Mouse (Mus musculus): ENCODE results near the gene Tmem178b. TPM values are rescaled to one million over a fixed set of nuclear protein-coding genes. Genes with fewer than 3 reads are reported as not detected.
A peak's percentile ranks its signal among the peaks of the same experiment; 100 is the strongest.

The Tmem178b gene
- polyA plus RNA-seq (2014; fragmentation: Nextera tagmentation; extraction: Ambion mirVana): 40.8 and 43.8 TPM in 2 replicates

DNA sequence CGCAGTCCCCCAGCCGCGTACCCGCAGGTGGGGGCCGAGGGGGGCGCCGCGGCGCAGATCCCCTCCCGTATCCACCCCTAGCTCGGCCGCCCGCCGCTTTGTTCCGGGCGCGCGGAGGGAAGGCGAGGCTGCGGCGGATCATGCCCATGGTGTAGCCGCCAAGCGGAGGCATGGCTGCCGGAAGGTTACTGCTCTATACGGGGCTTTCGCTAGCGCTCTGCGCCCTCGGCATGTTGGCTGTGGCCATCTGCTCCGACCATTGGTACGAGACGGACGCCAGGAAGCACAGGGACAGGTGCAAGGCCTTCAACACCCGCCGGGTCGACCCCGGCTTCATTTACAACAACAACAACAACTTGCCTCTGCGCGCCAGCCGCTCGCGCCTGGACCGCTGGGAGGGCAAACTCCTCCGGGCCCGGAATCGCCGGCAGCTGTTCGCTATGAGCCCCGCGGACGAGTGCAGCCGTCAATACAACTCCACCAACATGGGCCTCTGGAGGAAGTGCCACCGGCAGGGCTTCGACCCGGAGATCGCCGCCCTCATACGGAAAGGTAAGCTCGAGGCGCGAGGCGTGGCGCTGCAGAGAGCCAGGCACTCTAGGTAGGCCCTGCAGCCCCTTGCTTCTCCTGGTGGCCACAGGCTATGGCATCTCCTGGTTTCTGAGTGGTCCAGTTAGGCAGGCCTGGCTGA, at the start of gene Tmem178b:
Gene Tmem178b, plus strand, starts transcription at position 371 of the 691 bp plus-strand sequence.
- Histone ChIP-seq H3K4me1 (replicated peaks; ENCODE audit: control insufficient read depth, insufficient read depth, low read length) (peaks cover 31% of the 10 kb centered on the region), H3K27me3 (ENCODE audit: control insufficient read depth, insufficient read depth, low read length) (no peaks in the 10 kb centered on the region), H3K9ac (peak within 1 kb of the TSS; percentile 90), H3K4me3 (replicated peaks; ENCODE audit: low read length) (peak within 1 kb of the TSS; percentile 79), H3K4me2 (replicated peaks) (peak within 1 kb of the TSS; percentile 89), H3K36me3 (replicated peaks; ENCODE audit: control insufficient read depth, insufficient read depth) (no peaks in the 10 kb centered on the region), H3K27ac (peak within 1 kb of the TSS; percentile 94), H3K9me3 (ENCODE audit: control insufficient read depth, low read length) (no peaks in the 10 kb centered on the region)
- under 1% methylated on average over 63 of the region's 63 CpGs for WGBS
- ATAC-seq (ENCODE audit: low FRiP score): peak; percentile 19
- peak; percentile 46 for DNase-seq (ENCODE audit: low spot score)

DNA sequence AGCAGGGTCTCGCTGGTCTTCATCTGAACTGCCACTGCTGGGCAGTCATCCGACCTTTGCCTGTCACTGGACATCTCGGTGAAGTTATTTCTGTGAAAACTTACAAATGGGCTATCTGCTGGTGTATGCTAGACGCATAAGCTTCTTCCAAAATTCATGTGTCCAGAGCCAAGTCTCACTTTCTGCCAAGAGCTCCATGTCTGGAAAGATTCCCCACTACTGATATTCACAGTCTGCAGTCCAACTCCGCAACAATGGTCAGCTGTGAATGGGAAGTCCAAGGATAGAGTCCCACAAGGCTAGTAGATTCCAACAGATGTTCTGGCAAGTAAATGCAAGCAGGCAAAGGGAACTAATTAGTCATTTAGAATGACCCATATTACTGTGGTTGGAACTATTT, 44.3 kb upstream of the Tmem178b start:
- no peak overlapping the region for H3K27ac ChIP-seq
- H3K36me3 ChIP-seq (replicated peaks; ENCODE audit: control insufficient read depth, insufficient read depth): no peaks in the 10 kb centered on the region
- ATAC-seq (ENCODE audit: low FRiP score) (no peak), DNase-seq (ENCODE audit: low spot score) (no peak)
- H3K4me3 ChIP-seq (replicated peaks; ENCODE audit: low read length): no peak overlapping the region
- H3K27me3 ChIP-seq (ENCODE audit: control insufficient read depth, insufficient read depth, low read length): no peaks in the 10 kb centered on the region
- H3K4me2 ChIP-seq (replicated peaks): no peak overlapping the region
- H3K9me3 ChIP-seq (ENCODE audit: control insufficient read depth, low read length): no peaks in the 10 kb centered on the region
- no peak overlapping the region for H3K9ac ChIP-seq
- no peaks in the 10 kb centered on the region for H3K4me1 ChIP-seq (replicated peaks; ENCODE audit: control insufficient read depth, insufficient read depth, low read length)
- 93% methylated on average over 5 of the region's 5 CpGs for WGBS

DNA sequence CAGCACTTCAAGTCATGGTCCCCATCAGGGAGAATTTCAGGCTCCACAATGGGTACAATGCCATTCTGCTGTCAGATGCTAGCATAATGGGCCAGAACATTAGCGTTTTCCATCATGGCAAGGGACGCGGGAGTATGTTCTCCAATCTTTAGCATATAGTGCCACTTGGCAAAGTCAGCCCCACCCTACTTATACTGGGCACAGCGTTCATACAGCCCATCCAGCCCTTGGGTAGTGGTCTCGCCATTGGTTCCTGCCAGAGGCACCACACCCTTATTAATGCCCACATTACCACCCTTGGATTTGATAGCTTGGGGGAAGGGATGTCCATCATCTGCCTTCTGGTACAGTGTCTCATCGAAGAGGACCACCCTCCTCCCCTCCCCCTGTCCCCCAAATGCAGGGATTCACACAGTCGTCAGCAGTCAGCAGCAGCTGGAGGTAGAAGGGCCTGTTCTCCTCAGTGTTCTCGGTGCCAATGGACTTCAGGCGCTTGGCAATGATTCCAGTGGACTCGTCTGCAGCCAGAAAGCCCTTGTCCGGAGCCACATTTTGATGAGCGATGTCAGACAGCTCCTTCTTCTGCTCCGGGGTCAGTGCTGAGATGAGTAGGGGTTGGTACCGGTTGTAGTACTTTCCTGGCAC, 29.3 kb upstream of the Tmem178b start:
- ATAC-seq (ENCODE audit: low FRiP score) (no peak), DNase-seq (ENCODE audit: low spot score) (no peak)
- 84% methylated on average over 14 of the region's 14 CpGs for WGBS
- Histone ChIP-seq H3K4me1 (replicated peaks; ENCODE audit: control insufficient read depth, insufficient read depth, low read length) (no peaks in the 10 kb centered on the region), H3K4me2 (replicated peaks) (no peak overlapping the region), H3K4me3 (replicated peaks; ENCODE audit: low read length) (no peak overlapping the region), H3K27ac (no peak overlapping the region), H3K27me3 (ENCODE audit: control insufficient read depth, insufficient read depth, low read length) (no peaks in the 10 kb centered on the region), H3K9ac (no peak overlapping the region), H3K9me3 (ENCODE audit: control insufficient read depth, low read length) (0 out of 2 replicates have a peak, but pooled peaks cover 5% of the 10 kb centered on the region), H3K36me3 (replicated peaks; ENCODE audit: control insufficient read depth, insufficient read depth) (no peaks in the 10 kb centered on the region)

DNA sequence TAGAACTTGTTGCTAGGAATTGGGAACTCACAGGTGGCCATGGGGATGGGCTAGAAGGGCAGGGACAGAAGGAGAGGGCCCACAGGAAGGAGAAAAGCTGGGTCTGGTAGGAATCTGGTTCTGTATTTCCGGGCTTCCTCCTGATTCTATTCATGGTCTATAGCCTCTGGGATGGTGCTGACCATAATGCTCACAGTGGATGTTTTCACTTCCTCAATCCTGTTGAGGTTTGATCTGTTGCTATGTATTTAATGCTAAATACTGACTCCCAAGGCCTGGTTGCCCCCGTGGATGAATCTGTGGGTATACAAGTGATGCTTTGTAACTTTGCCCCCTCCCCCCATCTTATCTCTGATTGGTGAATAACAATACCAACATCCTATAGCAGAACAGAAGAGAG, 25.5 kb upstream of the Tmem178b start:
- Histone ChIP-seq H3K4me1 (replicated peaks; ENCODE audit: control insufficient read depth, insufficient read depth, low read length) (no peaks in the 10 kb centered on the region), H3K4me3 (replicated peaks; ENCODE audit: low read length) (no peak overlapping the region), H3K9ac (no peak overlapping the region), H3K27me3 (ENCODE audit: control insufficient read depth, insufficient read depth, low read length) (no peaks in the 10 kb centered on the region), H3K4me2 (replicated peaks) (no peak overlapping the region), H3K9me3 (ENCODE audit: control insufficient read depth, low read length) (0 out of 2 replicates have a peak, but pooled peaks cover 5% of the 10 kb centered on the region), H3K36me3 (replicated peaks; ENCODE audit: control insufficient read depth, insufficient read depth) (no peaks in the 10 kb centered on the region), H3K27ac (no peak overlapping the region)
- ATAC-seq (ENCODE audit: low FRiP score) (no peak), DNase-seq (ENCODE audit: low spot score) (no peak)
- WGBS: 85% methylated on average over 2 of the region's 2 CpGs

DNA sequence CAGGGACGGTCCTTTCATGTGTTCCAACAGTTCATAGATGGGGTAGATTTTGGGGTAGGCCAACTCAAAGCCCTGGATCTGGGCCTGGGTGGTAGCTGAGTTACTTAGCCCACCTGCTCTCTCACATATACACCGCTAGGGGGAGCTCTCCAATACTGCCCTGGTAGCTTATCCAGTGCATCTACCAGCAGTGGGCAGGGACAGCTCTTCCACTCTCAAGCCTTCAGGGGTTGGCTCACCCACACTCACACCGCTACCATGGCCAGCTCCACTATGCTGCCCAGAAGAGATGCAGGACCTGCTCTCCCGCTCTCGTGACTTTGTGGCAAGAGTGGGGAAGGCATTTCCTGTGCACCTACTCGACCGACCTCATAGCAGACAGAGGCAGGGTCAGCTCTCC, 24.3 kb upstream of the Tmem178b start:
- DNase-seq (ENCODE audit: low spot score) (no peak), ATAC-seq (ENCODE audit: low FRiP score) (no peak)
- Histone ChIP-seq H3K36me3 (replicated peaks; ENCODE audit: control insufficient read depth, insufficient read depth) (no peaks in the 10 kb centered on the region), H3K4me2 (replicated peaks) (no peak overlapping the region), H3K9me3 (ENCODE audit: control insufficient read depth, low read length) (no peaks in the 10 kb centered on the region), H3K27ac (no peak overlapping the region), H3K4me3 (replicated peaks; ENCODE audit: low read length) (no peak overlapping the region), H3K9ac (no peak overlapping the region), H3K4me1 (replicated peaks; ENCODE audit: control insufficient read depth, insufficient read depth, low read length) (no peaks in the 10 kb centered on the region), H3K27me3 (ENCODE audit: control insufficient read depth, insufficient read depth, low read length) (no peaks in the 10 kb centered on the region)
- whole genome bisulfite sequencing: 52% methylated on average over 7 of the region's 7 CpGs

DNA sequence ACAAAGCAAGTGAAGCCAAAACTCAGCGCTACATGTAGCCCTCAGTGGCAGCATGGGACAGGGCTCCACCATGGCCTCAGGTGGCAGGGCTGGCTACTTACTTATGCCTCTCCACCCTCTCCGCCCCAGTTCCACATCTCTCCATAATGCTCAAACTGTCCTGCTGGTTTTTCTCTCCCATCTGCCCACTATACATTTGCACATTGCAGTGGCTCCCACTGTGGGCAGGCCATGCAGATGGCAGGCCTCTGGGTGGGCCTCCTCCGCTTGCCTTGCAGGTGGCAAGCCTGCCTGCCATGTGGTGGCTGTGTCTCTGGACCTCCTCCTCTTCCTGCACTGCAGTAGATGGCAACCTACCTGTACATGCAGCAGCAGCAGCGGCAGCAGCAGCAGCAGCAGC, 23.4 kb upstream of the Tmem178b start:
- Histone ChIP-seq H3K4me1 (replicated peaks; ENCODE audit: control insufficient read depth, insufficient read depth, low read length) (no peaks in the 10 kb centered on the region), H3K4me2 (replicated peaks) (no peak overlapping the region), H3K27me3 (ENCODE audit: control insufficient read depth, insufficient read depth, low read length) (no peaks in the 10 kb centered on the region), H3K36me3 (replicated peaks; ENCODE audit: control insufficient read depth, insufficient read depth) (no peaks in the 10 kb centered on the region), H3K27ac (no peak overlapping the region), H3K4me3 (replicated peaks; ENCODE audit: low read length) (no peak overlapping the region), H3K9ac (no peak overlapping the region), H3K9me3 (ENCODE audit: control insufficient read depth, low read length) (no peaks in the 10 kb centered on the region)
- WGBS: 94% methylated on average over 4 of the region's 4 CpGs
- ATAC-seq (ENCODE audit: low FRiP score): no peak
- DNase-seq (ENCODE audit: low spot score): no peak

DNA sequence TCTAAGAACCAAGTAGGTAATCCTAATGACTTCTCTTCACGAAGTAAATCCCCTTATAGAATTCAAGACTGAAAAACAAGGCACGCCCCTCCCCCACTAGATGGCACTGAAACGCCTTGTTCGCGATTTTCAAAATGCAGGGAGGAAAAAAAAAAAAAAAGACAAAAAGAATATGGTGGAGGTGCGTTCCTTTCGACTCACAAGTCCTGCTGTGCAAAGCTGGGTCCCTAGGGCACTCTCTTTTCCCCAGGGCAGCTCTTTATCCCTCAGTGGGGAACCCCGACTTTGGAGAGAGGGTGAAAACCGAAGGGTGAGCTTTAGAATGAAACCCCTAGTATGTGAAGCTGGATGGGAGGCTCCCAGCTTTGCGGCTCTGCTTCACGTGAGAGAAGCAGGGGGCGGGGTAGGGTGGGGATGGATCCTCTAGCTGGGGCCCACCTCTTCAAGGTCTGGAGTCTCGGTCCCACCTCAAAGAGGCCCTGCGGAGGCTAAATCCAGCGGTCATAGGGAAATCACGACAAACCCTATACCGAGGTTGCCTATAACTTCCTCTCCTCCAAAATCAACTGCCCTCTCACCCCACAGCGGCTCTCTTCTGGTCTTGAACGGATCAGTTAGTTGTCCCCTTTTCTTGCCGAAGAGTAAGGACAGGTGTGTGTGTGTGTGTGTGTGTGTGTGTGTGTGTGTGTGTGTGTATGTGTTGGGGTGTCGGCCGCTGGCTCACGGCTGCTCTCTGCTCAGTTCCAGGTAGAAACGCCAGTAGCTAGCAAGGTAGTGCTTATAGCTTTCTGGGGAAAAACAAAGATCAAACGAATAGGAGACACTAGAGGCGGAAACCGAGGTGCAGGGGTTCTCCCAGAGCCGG, 2.6 kb upstream of the Tmem178b start:
- ATAC-seq (ENCODE audit: low FRiP score): peak; percentile 29
- Histone ChIP-seq H3K4me1 (replicated peaks; ENCODE audit: control insufficient read depth, insufficient read depth, low read length) (peaks cover 16% of the 10 kb centered on the region; the same call in 1 of the 2 replicates), H3K9me3 (ENCODE audit: control insufficient read depth, low read length) (no peaks in the 10 kb centered on the region), H3K9ac (peak overlapping the region; percentile 90), H3K4me3 (replicated peaks; ENCODE audit: low read length) (peak overlapping the region; percentile 79), H3K27ac (peak overlapping the region; percentile 94), H3K36me3 (replicated peaks; ENCODE audit: control insufficient read depth, insufficient read depth) (no peaks in the 10 kb centered on the region), H3K4me2 (replicated peaks) (peak overlapping the region; percentile 89), H3K27me3 (ENCODE audit: control insufficient read depth, insufficient read depth, low read length) (no peaks in the 10 kb centered on the region)
- DNase-seq (ENCODE audit: low spot score): peak; percentile 94
- under 1% methylated on average over 28 of the region's 28 CpGs for WGBS

DNA sequence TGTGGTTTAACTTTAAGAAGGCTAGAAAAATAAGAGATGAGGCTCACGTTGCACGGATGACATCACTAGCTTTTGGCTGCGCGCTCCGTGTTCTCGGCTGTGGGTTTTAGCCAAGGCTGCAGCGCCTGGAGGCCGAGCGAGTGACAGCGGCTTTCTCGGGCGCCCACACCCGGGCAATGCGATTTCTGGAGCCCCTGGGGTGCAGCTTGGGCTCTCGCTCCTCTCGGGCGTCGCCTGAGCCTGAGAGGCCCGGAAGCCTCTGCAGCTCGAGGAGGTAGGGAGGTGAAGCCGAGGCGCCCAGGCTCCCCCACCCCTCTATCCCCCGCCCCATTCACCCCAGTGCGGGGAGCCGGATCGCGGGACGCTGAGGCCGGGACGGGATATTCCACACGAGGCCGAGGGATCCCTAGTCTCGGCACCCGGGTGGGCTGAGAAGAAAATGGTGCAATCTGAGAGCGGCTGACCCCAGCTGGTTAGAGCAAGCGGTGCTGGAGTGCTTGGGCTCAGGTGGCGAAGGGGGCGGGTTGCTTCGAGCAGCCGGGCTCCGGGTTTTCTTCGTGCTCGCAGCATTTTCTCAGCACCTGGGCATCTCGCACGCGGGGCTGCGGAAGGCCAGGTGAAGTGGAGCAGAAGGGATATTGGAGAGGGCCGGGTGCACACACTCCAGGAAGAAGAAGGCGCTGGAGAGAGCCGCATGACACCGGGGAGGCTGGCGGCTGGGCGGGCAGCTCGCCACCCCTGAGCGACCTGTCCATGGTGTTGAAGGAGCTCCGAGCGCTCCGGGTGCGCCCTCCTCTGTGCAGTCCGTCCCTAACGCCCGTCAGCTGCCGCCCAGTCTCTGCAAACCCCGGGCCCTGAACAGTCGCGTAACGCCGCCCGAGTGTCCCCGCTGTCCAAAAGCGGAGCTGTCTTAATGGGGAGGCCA, 1.4 kb upstream of the Tmem178b start:
- Histone ChIP-seq H3K4me3 (replicated peaks; ENCODE audit: low read length) (peak overlapping the region; percentile 79), H3K27me3 (ENCODE audit: control insufficient read depth, insufficient read depth, low read length) (no peaks in the 10 kb centered on the region), H3K36me3 (replicated peaks; ENCODE audit: control insufficient read depth, insufficient read depth) (no peaks in the 10 kb centered on the region), H3K4me1 (replicated peaks; ENCODE audit: control insufficient read depth, insufficient read depth, low read length) (peaks cover 24% of the 10 kb centered on the region), H3K4me2 (replicated peaks) (peak overlapping the region; percentile 89), H3K9me3 (ENCODE audit: control insufficient read depth, low read length) (no peaks in the 10 kb centered on the region), H3K27ac (peak overlapping the region; percentile 94), H3K9ac (peak overlapping the region; percentile 90)
- DNase-seq (ENCODE audit: low spot score) (peak; percentile 87), ATAC-seq (ENCODE audit: low FRiP score) (peak; percentile 81)
- under 1% methylated on average over 67 of the region's 71 CpGs for WGBS

Data from hindbrain, embryonic 14.5 days (tissue).